Mouse (Mus musculus) cortical plate, adult 2 months (tissue): ENCODE measurements around the gene Gpr152.

Source experiments
- CTCF ChIP-seq: fragments of 200-500 bp; IDR thresholded peaks from 2 replicates; pipeline ENCODE4 v1.5.1; 2011; ENCODE audit warnings: mild to moderate bottlenecking, control low read depth, low read length; ENCODE audit not compliant: insufficient read depth; ENCODE audit errors: extremely low read depth
- POLR2A ChIP-seq: fragments of 200-500 bp; IDR thresholded peaks from 2 replicates; pipeline ENCODE4 v1.6.1; 2011; ENCODE audit warnings: mild to moderate bottlenecking, low read length, control low read depth; ENCODE audit not compliant: insufficient read depth; ENCODE audit errors: extremely low read depth

DNA sequence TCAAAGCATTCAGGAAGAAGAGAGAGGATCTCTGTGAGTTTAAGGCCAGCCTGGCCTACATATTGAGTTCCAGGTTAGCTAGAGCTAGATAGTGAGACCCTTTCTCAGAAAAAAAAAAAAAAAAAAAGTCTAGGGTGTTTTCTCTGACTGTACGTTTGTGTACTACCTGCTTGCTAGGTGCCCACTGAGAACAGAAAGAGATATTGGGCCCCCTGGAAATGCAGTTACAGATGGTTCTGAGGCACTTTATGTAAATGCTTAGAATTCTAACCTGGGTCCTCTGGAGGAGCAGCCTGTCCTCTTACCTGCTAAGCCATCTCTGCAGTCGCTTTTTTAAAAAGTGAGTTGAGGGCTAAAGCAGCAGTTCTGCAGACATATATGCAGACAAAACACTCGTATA lies 43.8 kb upstream of the Gpr152 start:
- TF ChIP-seq CTCF (no peak), POLR2A (no peak)
